Mouse (Mus musculus): ENCODE results near the gene Rap2a.

The Rap2a gene

GRCm38 (mm10) chr14:120499601-120500000 is 21.4 kb downstream of the Rap2a start:
- no peak for DNase-seq (ENCODE audit: low spot score)

GRCm38 (mm10) chr14:120500021-120500560 is 21.8 kb downstream of the Rap2a start:
- DNase-seq (ENCODE audit: low spot score), result peak; percentile 32

GRCm38 (mm10) chr14:120500791-120501190 is 22.5 kb downstream of the Rap2a start:
- DNase-seq (ENCODE audit: low spot score), result no peak

DNA sequence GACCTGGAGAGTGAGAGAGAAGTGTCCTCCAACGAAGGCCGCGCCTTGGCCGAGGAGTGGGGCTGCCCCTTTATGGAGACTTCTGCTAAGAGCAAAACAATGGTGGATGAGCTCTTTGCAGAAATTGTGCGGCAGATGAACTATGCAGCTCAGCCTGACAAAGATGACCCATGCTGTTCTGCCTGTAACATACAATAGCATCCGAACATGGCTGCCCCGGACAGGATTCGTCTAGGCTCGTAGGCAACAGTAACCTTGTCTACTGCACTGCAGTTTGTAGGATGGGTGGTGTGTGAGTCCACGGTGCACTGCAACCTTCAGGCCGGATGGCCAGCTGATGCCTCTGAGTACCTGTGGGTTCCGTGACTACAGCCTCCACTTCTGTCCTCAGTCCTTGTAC is 25.4 kb downstream of the Rap2a start:
- DNase-seq (ENCODE audit: low spot score), result no peak

DNA sequence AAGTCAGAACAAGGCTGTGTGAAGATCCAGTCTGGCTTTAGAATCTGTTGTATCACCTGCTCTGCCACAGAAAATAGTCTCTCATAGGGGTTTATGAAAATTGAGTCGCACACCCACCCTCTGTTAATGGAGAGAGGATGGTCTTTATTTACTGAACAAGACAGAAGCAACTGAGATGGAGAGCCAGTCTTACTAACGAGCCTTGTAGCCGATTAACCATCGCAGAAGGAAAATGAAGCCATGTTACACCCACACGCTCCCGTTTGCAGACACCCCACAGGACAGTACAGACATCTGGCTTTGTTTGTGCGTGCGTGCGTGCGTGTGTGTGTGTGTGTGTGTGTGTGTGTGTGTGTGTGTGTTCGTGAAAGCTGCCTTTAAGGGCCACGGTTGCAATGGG is 26.2 kb downstream of the Rap2a start:
- DNase-seq (ENCODE audit: low spot score), result no peak

DNA sequence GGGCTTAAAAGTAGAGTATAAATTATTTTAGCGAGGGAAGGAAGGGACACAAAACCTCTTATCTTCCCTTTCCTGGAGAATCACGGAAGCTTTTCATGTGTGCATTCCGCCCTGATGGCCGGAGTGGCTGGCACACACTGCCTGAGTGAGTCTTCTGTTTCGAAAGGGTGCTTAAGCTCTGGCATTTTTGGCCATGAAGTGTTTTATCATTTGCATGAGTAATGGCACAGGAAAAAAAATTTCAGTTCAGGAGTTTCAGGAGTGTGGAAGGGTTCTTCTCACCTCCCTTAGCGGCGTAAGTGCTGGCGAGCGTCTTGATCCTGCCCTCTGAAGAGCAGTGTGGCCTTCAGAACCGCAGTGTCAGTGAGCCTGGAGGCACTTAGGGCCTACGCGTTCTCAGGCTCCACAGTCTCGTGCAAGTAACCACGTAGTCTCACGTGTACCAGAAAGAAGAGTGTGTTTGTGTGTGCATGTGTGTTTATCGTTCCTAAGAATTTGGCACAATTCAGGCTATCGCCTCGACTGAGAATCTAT is 26.8 kb downstream of the Rap2a start:
- peak; percentile 63 for DNase-seq (ENCODE audit: low spot score)

DNA sequence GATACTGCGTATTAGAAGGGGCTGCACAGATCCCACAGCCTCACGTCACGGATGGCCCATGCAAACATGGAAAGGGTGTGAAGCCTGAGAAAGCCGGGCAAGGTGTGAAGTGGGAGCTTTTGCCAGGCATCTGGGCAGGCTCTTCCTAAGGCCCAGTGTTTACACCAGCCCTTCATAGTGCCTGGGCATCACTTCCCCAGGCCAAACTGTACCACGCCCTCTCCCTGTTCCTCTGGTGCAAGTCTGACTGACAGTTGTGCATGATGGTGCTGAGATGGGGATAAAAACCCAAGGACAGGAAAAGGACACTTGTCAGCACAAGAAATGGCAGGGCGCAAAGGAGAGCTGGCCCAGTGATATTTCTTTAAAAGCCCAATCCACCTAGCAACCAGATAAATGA is 27.7 kb downstream of the Rap2a start:
- no peak for DNase-seq (ENCODE audit: low spot score)

GRCm38 (mm10) chr14:120507516-120507915 is 29.3 kb downstream of the Rap2a start:
- DNase-seq (ENCODE audit: low spot score), result no peak

DNA sequence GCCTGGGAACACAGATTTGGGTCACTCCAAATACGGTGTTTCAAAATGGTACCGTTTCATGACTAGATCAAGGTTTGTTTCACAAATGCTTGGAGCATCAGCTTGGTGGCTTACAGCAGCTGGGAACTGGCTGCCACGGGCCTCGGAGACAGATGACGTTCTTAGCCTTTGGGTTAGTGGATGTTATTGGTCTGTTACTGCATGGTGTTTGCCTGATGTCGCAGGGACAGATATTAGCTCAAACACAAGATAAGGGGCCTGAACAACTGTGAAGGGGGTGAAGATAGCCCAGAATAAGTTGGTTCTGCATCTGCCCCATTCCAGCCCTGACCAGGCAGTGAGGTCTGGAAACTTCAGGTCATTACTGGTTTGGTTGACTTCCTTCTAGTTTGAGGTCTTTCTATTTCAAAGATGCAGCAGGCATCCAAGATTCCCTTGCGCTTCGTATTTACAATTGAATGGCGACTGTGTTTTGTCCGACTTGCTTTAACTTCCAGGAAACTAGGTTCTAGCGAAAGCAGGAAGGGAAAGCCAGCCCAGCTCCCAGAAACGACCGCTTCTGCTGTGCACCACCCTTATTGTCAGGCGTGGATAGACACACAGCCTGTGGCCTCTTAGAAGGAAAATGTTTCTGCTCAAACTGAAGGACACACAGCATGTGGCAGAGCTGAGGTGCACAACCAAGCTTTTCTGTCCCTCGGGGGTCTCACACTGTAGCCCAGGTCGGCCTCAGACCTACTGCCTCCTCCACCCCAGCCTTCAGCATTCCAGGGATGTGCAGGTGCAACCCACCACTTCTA is 30.5 kb downstream of the Rap2a start:
- no peak for DNase-seq (ENCODE audit: low spot score)

- DNase-seq (ENCODE audit: low spot score), result no peak
Measured at GRCm38 (mm10) chr14:120509366-120509640, 31.1 kb downstream of the Rap2a start.

- no peak for DNase-seq (ENCODE audit: low spot score)
Measured at GRCm38 (mm10) chr14:120511821-120512220, 33.6 kb downstream of the Rap2a start.

DNA sequence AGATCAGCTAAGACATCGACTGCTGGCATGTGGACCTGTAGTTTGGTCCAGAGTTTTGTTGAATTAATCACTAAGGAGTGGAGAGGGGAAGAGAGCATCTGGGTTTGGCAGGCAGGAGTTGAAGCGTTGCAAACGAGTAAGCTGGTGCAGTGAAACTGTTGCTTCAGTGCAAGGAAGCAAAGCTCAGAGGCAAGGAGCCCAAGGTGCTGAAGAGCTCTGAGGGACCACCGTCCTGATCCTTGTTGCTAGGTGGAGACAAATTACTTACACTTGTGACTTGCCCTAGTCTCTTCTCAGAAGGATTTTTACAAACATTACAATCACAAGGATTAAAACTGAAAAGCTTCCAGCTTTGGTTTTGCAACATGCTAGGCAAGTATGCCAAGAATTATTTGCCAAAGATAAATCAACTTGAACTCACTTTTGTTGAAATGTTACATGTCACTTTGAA is 36.6 kb downstream of the Rap2a start:
- DNase-seq (ENCODE audit: low spot score), result peak; percentile 60

DNA sequence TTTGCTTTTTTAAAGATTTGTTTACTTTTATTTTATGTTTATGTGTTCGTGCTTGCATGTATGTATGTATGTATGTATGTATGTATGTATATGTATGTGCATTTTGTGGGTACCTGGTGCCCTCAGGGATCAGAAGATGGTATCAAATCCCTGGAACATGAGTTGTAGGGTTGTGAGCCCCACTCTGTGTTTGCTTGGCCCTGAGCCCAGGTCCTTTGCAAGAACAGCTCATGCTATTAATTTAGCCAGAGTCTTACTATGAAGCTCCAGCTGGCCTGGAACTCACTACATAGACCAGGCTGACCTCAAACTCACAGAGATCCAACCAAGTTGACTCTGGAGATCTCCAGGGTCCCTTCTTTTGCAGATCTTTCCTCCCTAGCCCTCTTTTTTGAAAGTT is 37.1 kb downstream of the Rap2a start:
- DNase-seq (ENCODE audit: low spot score), result peak; percentile 44

DNA sequence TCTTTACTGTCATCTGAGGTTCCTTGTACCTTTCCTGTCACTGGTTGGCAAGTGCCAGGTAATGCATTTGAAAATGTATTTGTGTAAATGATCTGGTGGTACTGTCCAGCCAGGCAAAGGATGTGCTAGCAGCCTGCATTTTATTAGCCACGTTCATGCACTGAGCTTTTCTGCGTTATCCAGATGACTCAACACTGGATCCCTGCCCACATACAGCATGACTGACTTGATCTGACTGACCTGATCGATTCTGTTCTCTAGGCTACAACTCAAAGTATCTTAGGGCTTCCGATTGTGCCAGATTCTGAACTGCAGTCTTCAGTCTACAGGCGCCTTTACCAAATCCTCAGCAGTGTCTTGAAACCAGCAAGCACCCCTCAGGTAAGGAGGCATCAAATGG is 40.5 kb downstream of the Rap2a start:
- no peak for DNase-seq (ENCODE audit: low spot score)

GRCm38 (mm10) chr14:120519921-120520320 is 41.7 kb downstream of the Rap2a start:
- no peak for DNase-seq (ENCODE audit: low spot score)

DNA sequence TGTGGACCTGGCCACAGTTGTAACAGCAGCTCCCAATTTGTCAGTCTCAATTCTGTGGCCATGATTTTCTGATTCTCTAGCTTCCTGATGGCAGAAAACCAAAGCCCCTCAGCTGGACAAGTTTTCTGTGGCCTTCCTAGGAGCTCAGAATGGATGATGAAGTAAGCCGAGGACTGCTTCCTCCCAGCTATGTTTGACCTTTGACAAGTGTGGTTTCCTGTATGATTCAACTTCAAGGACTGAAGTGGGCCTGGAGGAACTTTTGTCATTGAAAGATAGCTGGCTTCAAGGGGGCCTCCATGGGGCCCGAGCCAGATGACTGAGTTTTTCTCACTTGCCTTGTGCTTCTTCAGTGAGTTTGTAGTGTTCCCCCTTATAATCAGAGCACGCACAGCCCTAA is 42.6 kb downstream of the Rap2a start:
- DNase-seq (ENCODE audit: low spot score), result no peak

- DNase-seq (ENCODE audit: low spot score), result no peak
Measured at GRCm38 (mm10) chr14:120523296-120523695, 45.1 kb downstream of the Rap2a start.

DNA sequence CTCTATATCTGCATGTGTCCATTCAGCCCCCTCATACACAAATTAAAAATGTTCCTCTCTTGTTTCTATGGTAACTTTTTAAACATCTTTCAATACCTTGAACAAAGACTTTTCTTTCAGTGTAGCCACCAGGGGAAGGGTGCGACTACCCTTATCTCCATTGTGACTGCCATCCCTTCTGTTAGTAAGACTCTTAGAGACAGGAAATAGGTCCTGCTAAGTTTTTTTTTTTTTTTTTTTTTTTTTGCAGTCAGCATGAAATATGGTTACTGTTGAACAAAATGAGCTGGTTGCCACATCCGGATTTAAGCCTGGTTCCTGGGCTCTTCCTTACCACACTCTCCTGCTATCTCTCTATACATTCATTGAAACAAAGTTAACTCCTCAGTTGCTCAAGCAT is 47.4 kb downstream of the Rap2a start:
- DNase-seq (ENCODE audit: low spot score), result no peak

DNA sequence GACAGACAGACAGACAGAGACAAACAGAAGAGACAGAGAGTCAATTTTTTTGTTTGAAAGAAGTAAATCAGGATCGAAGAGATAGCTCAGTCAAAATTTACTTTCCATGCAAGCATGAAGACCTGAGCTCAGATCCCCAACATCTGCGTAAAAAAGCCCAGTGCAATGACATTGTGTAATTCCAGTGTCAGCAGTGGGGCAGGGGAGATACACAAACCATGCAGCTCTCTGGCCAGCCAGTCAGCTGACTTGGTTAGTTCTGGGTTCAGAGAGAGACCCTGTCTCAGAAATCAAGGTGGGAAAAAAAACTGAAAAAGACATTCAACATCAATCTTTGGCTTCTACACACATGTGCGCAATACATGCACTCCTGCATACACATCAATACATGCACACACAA is 55.1 kb downstream of the Rap2a start:
- DNase-seq (ENCODE audit: low spot score), result no peak

- DNase-seq (ENCODE audit: low spot score), result no peak
Measured at GRCm38 (mm10) chr14:120534841-120535271, 56.6 kb downstream of the Rap2a start.

DNA sequence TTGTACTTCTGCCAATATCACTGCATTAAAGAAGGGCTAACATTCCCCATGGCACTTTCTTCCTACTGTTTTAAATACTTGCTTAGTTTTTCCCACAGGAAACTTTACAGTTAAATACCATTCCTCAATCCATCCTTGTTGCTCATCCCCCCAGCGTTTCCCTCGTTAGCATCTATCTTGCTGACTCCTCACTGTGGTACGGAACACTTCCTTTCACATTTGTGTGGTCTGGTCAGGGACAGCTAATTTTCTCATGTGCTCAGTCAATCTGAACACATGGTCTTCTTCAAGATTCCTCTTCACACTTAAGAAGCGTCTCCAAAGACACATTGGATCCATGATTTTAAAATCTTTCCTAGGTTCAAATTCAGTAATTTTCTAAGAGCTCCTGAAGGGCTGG is 57.2 kb downstream of the Rap2a start:
- DNase-seq (ENCODE audit: low spot score), result no peak

GRCm38 (mm10) chr14:120535924-120536323 is 57.7 kb downstream of the Rap2a start:
- DNase-seq (ENCODE audit: low spot score), result no peak

- DNase-seq (ENCODE audit: low spot score), result no peak
Measured at GRCm38 (mm10) chr14:120539128-120539527, 60.9 kb downstream of the Rap2a start.

DNA sequence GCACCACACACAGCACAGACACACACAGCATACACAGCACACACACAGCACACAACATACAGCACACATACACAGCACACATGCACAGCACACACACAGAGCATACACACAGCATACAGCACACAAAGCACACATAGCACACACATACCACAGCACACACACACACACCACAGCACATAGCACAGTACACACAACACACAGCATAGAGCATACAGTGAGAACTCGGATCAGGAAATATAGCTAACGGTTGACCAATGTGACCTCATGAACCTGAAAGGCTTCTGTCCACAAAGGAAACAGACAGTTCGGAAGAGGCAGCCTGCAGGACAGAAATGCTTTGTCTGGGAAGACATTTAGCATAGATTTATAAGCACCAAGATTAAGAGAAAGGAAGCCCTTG is 61.4 kb downstream of the Rap2a start:
- DNase-seq (ENCODE audit: low spot score), result no peak

Data from lung, postnatal 25 days (tissue).